Mouse (Mus musculus) heart, embryonic 14.5 days (tissue): ENCODE measurements around the gene Dpm1. TPM values are rescaled to one million over a fixed set of nuclear protein-coding genes. Genes with fewer than 3 reads are reported as not detected.

ENCODE experiments used
- ATAC-seq: fragments of 200-750 bp; cut with Nextera tagmentation; 2 replicates; pipeline ENCODE4 v1.8.0; 2017; ENCODE audit warnings: low read depth, moderate TSS enrichment; ENCODE audit not compliant: insufficient number of reproducible peaks, insufficient read depth, low FRiP score
- H3K27ac ChIP-seq, 2 experiments: fragments of 200-500 bp in 1 of 2; fragments of 300-500 bp in 1 of 2; sonication (generic) in 1 of 2; replicated peaks in 1 of 2; 2 replicates each; pipeline ENCODE4 v1.5.1; 2012 to 2014; ENCODE audit warnings: low read depth in 2 of 2, low read length in 2 of 2, control low read depth in 1 of 2, mild to moderate bottlenecking in 1 of 2, mixed read lengths in 1 of 2; ENCODE audit not compliant: control insufficient read depth in 1 of 2, insufficient read depth in 1 of 2
- H3K27me3 ChIP-seq: fragments of 300-500 bp; sonication (generic); 2 replicates; pipeline ENCODE4 v1.6.1; 2014; ENCODE audit warnings: mild to moderate bottlenecking, low read length, control low read depth; ENCODE audit not compliant: control insufficient read depth, insufficient read depth
- H3K36me3 ChIP-seq: fragments of 300-500 bp; sonication (generic); 2 replicates; pipeline ENCODE4 v1.6.1; 2014; ENCODE audit warnings: mild to moderate bottlenecking, control low read depth, low read length, mixed read lengths; ENCODE audit not compliant: control insufficient read depth, insufficient read depth
- H3K4me1 ChIP-seq, 2 experiments: fragments of 200-500 bp in 1 of 2; fragments of 300-500 bp in 1 of 2; sonication (generic) in 1 of 2; 2 replicates each; pipeline ENCODE4 v1.6.1; 2012 to 2014; ENCODE audit warnings: low read length in 2 of 2, control low read depth in 1 of 2, mixed read lengths in 1 of 2; ENCODE audit not compliant: control insufficient read depth in 2 of 2, insufficient read depth in 2 of 2
- H3K4me2 ChIP-seq: fragments of 300-500 bp; sonication (generic); 2 replicates; pipeline ENCODE4 v1.6.1; 2014; ENCODE audit warnings: mild to moderate bottlenecking, low read length
- H3K4me3 ChIP-seq, 2 experiments: fragments of 200-500 bp in 1 of 2; fragments of 300-500 bp in 1 of 2; sonication (generic) in 1 of 2; 2 replicates each; pipeline ENCODE4 v1.5.1; 2012 to 2014; ENCODE audit warnings: low read length in 2 of 2, mild to moderate bottlenecking in 2 of 2, control low read depth in 1 of 2, low read depth in 1 of 2, moderate library complexity in 1 of 2; ENCODE audit not compliant: control insufficient read depth in 1 of 2, insufficient read depth in 1 of 2
- H3K9ac ChIP-seq: fragments of 300-500 bp; sonication (generic); 2 replicates; pipeline ENCODE4 v1.6.1; 2014; ENCODE audit warnings: mild to moderate bottlenecking, low read length
- H3K9me3 ChIP-seq: fragments of 300-500 bp; sonication (generic); 2 replicates; pipeline ENCODE4 v1.6.1; 2016; ENCODE audit warnings: low read length, control low read depth; ENCODE audit not compliant: control insufficient read depth
- WGBS: fragments of 180-500 bp; shearing (Covaris S2); extraction: QIAGEN DNeasy Blood & Tissue Kit; methylation state at CpG from one replicate; pipeline ENCODE4 v1.1.7; 2014; 5-methylcytosine and 5-hydroxymethylcytosine counted together
- polyA plus RNA-seq: library from polyadenylated mRNA; unstranded; fragments of >200 nt; fragmentation: Nextera tagmentation; extraction: Ambion mirVana; gene quantifications from 2 replicates; pipeline ENCODE4 v1.2.1, GENCODE M21; 2014

Gene Dpm1
- polyA plus RNA-seq, 1 experiment from 2014 or later = 80.4 TPM

- no peak for ATAC-seq
- peaks cover 18 to 81% of the 10 kb centered on the region in 2 experiments for H3K4me1 ChIP-seq
- no peak overlapping the region for H3K4me3 ChIP-seq
- no peaks in the 10 kb centered on the region for H3K9me3 ChIP-seq
- WGBS = 83% methylated on average over 2 of the region's 2 CpGs
- no peaks in the 10 kb centered on the region for H3K27me3 ChIP-seq
- H3K4me2 ChIP-seq = no peak overlapping the region
- H3K9ac ChIP-seq = no peak overlapping the region
- peaks cover 52% of the 10 kb centered on the region for H3K36me3 ChIP-seq
- H3K27ac ChIP-seq = no peak overlapping the region
These were observed 38.5 kb downstream of the Dpm1 start for GRCm38 (mm10) chr2:168191856-168192255.

GRCm38 (mm10) chr2:168175946-168176345 lies 54.4 kb downstream of the Dpm1 start:
- Histone ChIP-seq H3K27ac (no peak overlapping the region), H3K9me3 (no peaks in the 10 kb centered on the region), H3K9ac (no peak overlapping the region), H3K27me3 (no peaks in the 10 kb centered on the region), H3K36me3 (peaks cover 52% of the 10 kb centered on the region), H3K4me3 (no peak overlapping the region), H3K4me1 (no peaks in the 10 kb centered on the region), H3K4me2 (no peak overlapping the region)
- no peak for ATAC-seq
- WGBS = 70% methylated on average over 7 of the region's 7 CpGs

DNA sequence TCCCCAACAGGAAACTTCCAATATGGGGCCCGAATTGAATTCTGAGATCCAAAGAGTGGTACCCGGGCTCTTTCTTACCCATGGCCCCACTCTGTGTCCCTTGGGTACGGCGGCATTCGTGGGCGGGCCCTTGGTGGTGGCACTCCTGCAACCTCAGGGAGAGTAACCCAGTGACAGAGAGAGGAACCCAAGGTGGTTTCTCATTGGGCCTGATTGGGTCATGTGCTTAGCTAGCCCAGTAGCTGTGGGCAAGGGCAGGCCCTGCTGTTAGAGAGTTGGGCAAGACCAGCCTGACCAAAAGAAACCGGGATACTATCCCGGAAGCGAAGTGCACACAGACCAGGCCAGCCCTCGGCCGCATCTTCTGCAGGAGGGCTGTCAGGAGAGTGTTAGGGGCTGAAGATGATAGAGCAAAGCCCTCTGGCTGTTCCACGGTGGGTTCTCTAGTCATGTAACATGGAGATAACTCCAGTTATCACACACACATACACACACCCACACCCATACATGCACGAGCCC lies 60.2 kb downstream of the Dpm1 start:
- H3K36me3 ChIP-seq = peaks cover 13% of the 10 kb centered on the region
- peak; percentile 84 for ATAC-seq
- peak overlapping the region; percentile 30 to 35 for H3K4me3 ChIP-seq
- peaks cover 28 to 32% of the 10 kb centered on the region in 2 experiments for H3K4me1 ChIP-seq
- H3K9ac ChIP-seq = peak overlapping the region; percentile 64
- H3K27ac ChIP-seq = peak overlapping the region; percentile 79 to 82
- H3K4me2 ChIP-seq = peak overlapping the region; percentile 72
- H3K27me3 ChIP-seq = no peaks in the 10 kb centered on the region
- H3K9me3 ChIP-seq = no peaks in the 10 kb centered on the region
- WGBS = 3% methylated on average over 13 of the region's 13 CpGs

GRCm38 (mm10) chr2:168169800-168170113 lies 60.6 kb downstream of the Dpm1 start:
- Histone ChIP-seq H3K9ac (peak overlapping the region; percentile 64), H3K36me3 (peaks cover 9% of the 10 kb centered on the region), H3K4me3 (peak overlapping the region; percentile 30 to 35), H3K4me1 (peaks cover 28 to 32% of the 10 kb centered on the region in 2 experiments), H3K9me3 (no peaks in the 10 kb centered on the region), H3K27ac (peak overlapping the region; percentile 79 to 82), H3K4me2 (peak overlapping the region; percentile 72), H3K27me3 (no peaks in the 10 kb centered on the region)
- ATAC-seq = no peak
- WGBS = 5% methylated on average over 9 of the region's 9 CpGs

GRCm38 (mm10) chr2:168168892-168169799 lies 61.2 kb downstream of the Dpm1 start:
- Histone ChIP-seq H3K9ac (peak overlapping the region; percentile 64), H3K27me3 (no peaks in the 10 kb centered on the region), H3K27ac (peak overlapping the region; percentile 79 to 82), H3K4me2 (peak overlapping the region; percentile 72), H3K4me3 (peak overlapping the region in 1 of 2 experiments; percentile 35; a peak in 2 of 4 replicates), H3K4me1 (peaks cover 28 to 32% of the 10 kb centered on the region in 2 experiments), H3K9me3 (no peaks in the 10 kb centered on the region), H3K36me3 (peaks cover 8% of the 10 kb centered on the region; the same call in 1 of the 2 replicates)
- no peak for ATAC-seq
- WGBS = 49% methylated on average over 9 of the region's 9 CpGs

GRCm38 (mm10) chr2:168167781-168168180 lies 62.6 kb downstream of the Dpm1 start:
- Histone ChIP-seq H3K9ac (no peak overlapping the region), H3K4me2 (no peak overlapping the region), H3K4me3 (no peak overlapping the region), H3K36me3 (no peaks in the 10 kb centered on the region), H3K27ac (no peak overlapping the region), H3K9me3 (no peaks in the 10 kb centered on the region), H3K4me1 (peaks cover 28 to 32% of the 10 kb centered on the region in 2 experiments), H3K27me3 (no peaks in the 10 kb centered on the region)
- WGBS = 49% methylated on average over 3 of the region's 3 CpGs
- no peak for ATAC-seq

- Histone ChIP-seq H3K4me3 (no peak overlapping the region), H3K36me3 (no peaks in the 10 kb centered on the region), H3K27me3 (no peaks in the 10 kb centered on the region), H3K27ac (no peak overlapping the region), H3K4me2 (peak overlapping the region; percentile 32), H3K9ac (peak overlapping the region; percentile 12), H3K9me3 (no peaks in the 10 kb centered on the region), H3K4me1 (peaks cover 28 to 34% of the 10 kb centered on the region in 2 experiments)
- 0 out of 2 replicates have a peak, but pooled peaks have one; percentile 18 for ATAC-seq
- WGBS = 48% methylated on average over 21 of the region's 21 CpGs
These were observed 63.5 kb downstream of the Dpm1 start for GRCm38 (mm10) chr2:168166750-168167460.
